Mouse (Mus musculus): ENCODE measurements at regions not wholly inside any gene's neighbourhood (a gene's known extent, or its start where the extent isn't known, plus 50 kb on each side); places are given as distances from the start of the nearest gene placed in this dataset.

DNA sequence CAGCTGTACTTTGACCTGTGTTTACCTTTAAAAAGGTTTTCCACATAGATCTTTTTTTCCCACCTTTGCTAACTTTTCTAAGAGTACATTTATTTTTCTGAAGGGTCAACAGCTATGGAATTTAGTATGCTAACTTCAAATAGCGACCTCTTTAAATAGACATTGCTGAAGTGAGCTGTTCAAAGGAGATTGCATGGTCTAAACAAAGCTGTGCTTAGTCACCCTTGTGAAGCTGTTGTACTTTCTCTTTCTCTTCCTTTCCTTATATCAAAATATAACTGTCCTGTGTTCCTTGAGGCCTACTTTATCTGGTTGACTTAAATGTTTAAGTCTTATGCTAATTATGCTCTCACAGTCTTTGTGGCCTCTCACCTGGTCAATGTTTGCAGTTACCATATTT, 1416.2 kb upstream of the Zeb2 start:
- TF ChIP-seq CTCF (IDR thresholded peaks at IDR 0.05; ENCODE audit: low read depth) (no peak), EP300 (IDR thresholded peaks at IDR 0.05; ENCODE audit: low read depth) (no peak)
